ENCODE assay signal across 23 mouse cellular contexts in genomic region chr4:108934856-108935255, GRCm38 (mm10). TPM values are rescaled to one million over a fixed set of nuclear protein-coding genes. Genes with fewer than 3 reads are reported as not detected.
"Had no signal": no experiment of that assay in that cellular context is flagged by ENCODE, and none has a peak within 500 bp of the region (broad histone marks: within the 10 kb centered on the region; RNA-seq: fewer than 3 reads in every experiment).

No protein-coding gene starts in this region.

- H3K4me2 ChIP-seq: lung, embryonic 15.5 days; midbrain, embryonic 12.5 days; neural tube, embryonic 13.5 days; neural tube, embryonic 15.5 days; stomach, embryonic 15.5 days had no signal

- H3K9ac ChIP-seq: liver, postnatal 0 days; lung, embryonic 15.5 days; midbrain, embryonic 12.5 days; neural tube, embryonic 13.5 days; neural tube, embryonic 15.5 days; stomach, embryonic 15.5 days had no signal

- H3K27me3 ChIP-seq: lung, embryonic 15.5 days; neural tube, embryonic 13.5 days; neural tube, embryonic 15.5 days; stomach, embryonic 15.5 days had no signal

- H3K9me3 ChIP-seq: lung, embryonic 15.5 days; midbrain, embryonic 10.5 days; midbrain, embryonic 12.5 days; neural tube, embryonic 13.5 days; neural tube, embryonic 15.5 days; stomach, embryonic 15.5 days had no signal

- H3K4me3 ChIP-seq: lung, embryonic 15.5 days; midbrain, embryonic 10.5 days; midbrain, embryonic 12.5 days; myocyte; neural tube, embryonic 13.5 days; neural tube, embryonic 15.5 days; stomach, embryonic 15.5 days had no signal

- H3K36me3 ChIP-seq: lung, embryonic 15.5 days; midbrain, embryonic 10.5 days; midbrain, embryonic 12.5 days; neural tube, embryonic 13.5 days; neural tube, embryonic 15.5 days; stomach, embryonic 15.5 days had no signal

- H3K4me1 ChIP-seq: lung, embryonic 15.5 days; neural tube, embryonic 13.5 days; stomach, embryonic 15.5 days had no signal

- ATAC-seq: liver, postnatal 0 days; lung, postnatal 0 days; midbrain, embryonic 16.5 days had no signal

- DNase-seq: liver, postnatal 0 days; lung, adult 2 months; lung, postnatal 4 days; midbrain, embryonic 14.5 days; retina, postnatal 1 day; right cerebral cortex, adult 18-20 months; right cerebral cortex, postnatal 25 days; right cerebral cortex, postnatal 4 days; spleen, adult 18-20 months; thymus, adult 2 months; thymus, postnatal 25 days; thymus, postnatal 4 days had no signal

- H3K27ac ChIP-seq: lung, embryonic 15.5 days; midbrain, embryonic 10.5 days; midbrain, embryonic 12.5 days; neural tube, embryonic 13.5 days; neural tube, embryonic 15.5 days; stomach, embryonic 15.5 days; stomach, postnatal 0 days had no signal

RNA-seq across cellular contexts. Expression of gene Rab3b, which starts 56.0 kb away (rescaled TPM):
- total RNA-seq: megakaryocyte-erythroid progenitor cell, adult 5-6 weeks had no signal
